Mouse (Mus musculus) liver, embryonic 12.5 days (tissue): ENCODE data around the gene Olfr53. TPM values are rescaled to one million over a fixed set of nuclear protein-coding genes. Genes with fewer than 3 reads are reported as not detected.
"Not testable (repeated sequence)": the region's sequence is repeated elsewhere in the genome, so short reads cannot be mapped to it uniquely, and the experiment has no call there.

Experiments used
- ATAC-seq: fragments of 200-750 bp; cut with Nextera tagmentation; 2 replicates; pipeline ENCODE4 v1.8.0; 2017; ENCODE audit warnings: moderate number of reproducible peaks, mild to moderate bottlenecking, moderate library complexity
- H3K27ac ChIP-seq: fragments of 300-500 bp; sonication (generic); 2 replicates; pipeline ENCODE4 v1.5.1; 2016; ENCODE audit warnings: mild to moderate bottlenecking
- H3K27me3 ChIP-seq: fragments of 300-500 bp; sonication (generic); replicated peaks from 2 replicates; pipeline ENCODE4 v1.6.1; 2016; ENCODE audit warnings: mild to moderate bottlenecking, moderate library complexity
- H3K36me3 ChIP-seq: fragments of 300-500 bp; sonication (generic); 2 replicates; pipeline ENCODE4 v1.6.1; 2016; ENCODE audit warnings: mild to moderate bottlenecking, moderate library complexity
- H3K4me1 ChIP-seq: fragments of 300-500 bp; sonication (generic); 2 replicates; pipeline ENCODE4 v1.6.1; 2016
- H3K4me2 ChIP-seq: fragments of 300-500 bp; sonication (generic); 2 replicates; pipeline ENCODE4 v1.6.1; 2016; ENCODE audit warnings: mild to moderate bottlenecking, moderate library complexity
- H3K4me3 ChIP-seq: fragments of 300-500 bp; sonication (generic); 2 replicates; pipeline ENCODE4 v1.5.1; 2016; ENCODE audit warnings: mild to moderate bottlenecking, moderate library complexity
- H3K9ac ChIP-seq: fragments of 300-500 bp; sonication (generic); 2 replicates; pipeline ENCODE4 v1.6.1; 2016; ENCODE audit warnings: mild to moderate bottlenecking, moderate library complexity
- H3K9me3 ChIP-seq: fragments of 300-500 bp; sonication (generic); replicated peaks from 2 replicates; pipeline ENCODE4 v1.6.1; 2016; ENCODE audit warnings: mild to moderate bottlenecking, moderate library complexity
- WGBS: fragments of 180-500 bp; shearing (Covaris S2); methylation state at CpG from one replicate; pipeline ENCODE4 v1.1.7; 2016; ENCODE audit not compliant: insufficient replicate concordance; 5-methylcytosine and 5-hydroxymethylcytosine counted together
- polyA plus RNA-seq: library from polyadenylated mRNA; unstranded; fragments of >200 nt; fragmentation: Nextera tagmentation; extraction: Ambion mirVana; gene quantifications from 2 replicates; pipeline ENCODE4 v1.2.1, GENCODE M21; 2016

Gene Olfr53
- polyA plus RNA-seq, result not detected in 2 replicates

DNA sequence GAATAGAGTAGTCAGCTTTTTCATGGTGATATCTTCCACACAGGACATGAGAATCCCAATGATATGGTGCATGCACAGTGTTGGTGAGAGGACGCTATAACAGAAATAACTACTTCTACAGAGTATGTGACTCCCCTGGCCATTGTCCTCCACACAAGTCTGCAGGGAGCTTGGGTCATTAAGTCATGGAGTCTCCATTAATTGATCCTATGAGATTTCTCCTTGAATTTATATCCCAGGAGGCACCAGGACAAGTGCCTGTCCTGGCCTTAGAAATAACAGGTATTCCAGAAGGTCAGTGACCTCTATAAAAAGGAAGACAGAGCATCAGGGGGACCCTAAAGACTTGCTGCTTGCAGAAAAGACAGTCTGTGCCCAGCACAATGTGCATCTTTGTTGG is at the start of gene Olfr53:
TSS of gene Olfr53 (plus strand) at position 301 of the 400 bp plus-strand sequence.
- H3K27me3 ChIP-seq, result no peaks in the 10 kb centered on the region
- no peak for ATAC-seq
- no peak within 1 kb of the TSS for H3K4me3 ChIP-seq
- H3K36me3 ChIP-seq, result no peaks in the 10 kb centered on the region
- H3K4me1 ChIP-seq, result no peaks in the 10 kb centered on the region
- H3K4me2 ChIP-seq, result no peak within 1 kb of the TSS
- H3K9me3 ChIP-seq, result no peaks in the 10 kb centered on the region
- no peak within 1 kb of the TSS for H3K9ac ChIP-seq
- WGBS, result 66% methylated on average over 1 of the region's 1 CpGs
- H3K27ac ChIP-seq, result no peak within 1 kb of the TSS

DNA sequence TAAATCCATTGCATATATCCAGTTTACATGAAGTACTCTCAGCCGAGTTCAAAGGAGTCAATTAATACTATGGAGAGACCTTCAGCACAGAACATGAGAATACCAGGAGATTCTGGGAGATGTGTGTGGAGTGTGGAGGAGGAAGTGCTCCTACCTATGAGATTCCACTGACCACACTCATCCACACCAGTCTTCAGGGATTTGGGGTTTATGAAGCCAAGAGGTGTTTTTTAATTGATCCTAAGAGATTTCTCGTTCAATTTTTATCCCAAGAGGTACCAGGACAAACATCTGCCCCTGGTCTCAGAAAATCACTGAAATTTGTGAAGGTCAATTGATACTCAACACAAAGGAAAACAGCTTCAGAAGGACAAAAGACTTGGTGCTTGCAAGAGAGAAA is 45.3 kb upstream of the Olfr53 start, which contains the start of gene Olfr46:
TSS of gene Olfr46 (plus strand) at position 301 of the 400 bp plus-strand sequence.
- not testable (repeated sequence) for H3K9me3 ChIP-seq, H3K4me2 ChIP-seq, H3K4me3 ChIP-seq, H3K27ac ChIP-seq, H3K4me1 ChIP-seq, H3K36me3 ChIP-seq, H3K27me3 ChIP-seq, H3K9ac ChIP-seq, ATAC-seq
- 55% methylated on average over 2 of the region's 2 CpGs for WGBS

DNA sequence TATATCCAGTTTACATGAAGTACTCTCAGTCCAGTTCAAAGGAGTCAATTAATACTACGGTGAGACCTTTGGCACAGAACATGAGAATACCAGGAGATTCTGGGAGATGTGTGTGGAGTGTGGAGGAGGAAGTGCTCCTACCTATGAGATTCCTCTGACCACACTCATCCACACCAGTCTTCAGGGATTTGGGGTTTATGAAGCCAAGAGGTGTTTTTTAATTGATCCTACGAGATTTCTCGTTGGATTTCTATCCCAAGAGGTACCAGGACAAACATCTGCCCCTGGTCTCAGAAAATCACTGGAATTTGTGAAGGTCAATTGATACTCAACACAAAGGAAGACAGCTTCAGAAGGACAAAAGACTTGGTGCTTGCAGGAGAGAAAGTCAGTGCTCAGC is 17.6 kb upstream of the Olfr53 start, which contains the start of gene Olfr61:
TSS of gene Olfr61 (plus strand) at position 301 of the 400 bp plus-strand sequence.
- 64% methylated on average over 3 of the region's 3 CpGs for WGBS
- not testable (repeated sequence) for H3K27ac ChIP-seq, H3K9ac ChIP-seq, H3K4me3 ChIP-seq, H3K27me3 ChIP-seq, H3K9me3 ChIP-seq, H3K4me2 ChIP-seq, H3K36me3 ChIP-seq, ATAC-seq, H3K4me1 ChIP-seq

DNA sequence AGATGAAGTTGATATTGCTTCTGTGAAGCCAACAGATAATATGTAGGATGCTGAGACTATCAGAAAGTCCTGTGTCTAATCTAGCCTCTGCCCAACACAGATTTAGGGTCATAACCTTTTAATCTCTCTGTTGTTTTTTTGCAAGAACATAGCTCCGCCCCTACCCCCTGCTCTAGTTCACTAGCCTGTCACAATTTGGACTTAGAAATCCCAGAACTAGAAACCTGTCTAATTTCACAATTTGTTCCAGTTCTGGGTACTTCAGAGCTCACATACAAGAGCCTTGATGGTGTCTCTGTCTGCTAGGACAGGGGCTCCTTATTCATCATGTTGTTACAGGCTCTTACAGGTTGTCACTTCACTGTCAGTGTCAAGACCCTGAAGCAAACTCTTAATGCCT is 15.7 kb upstream of the Olfr53 start:
- no peaks in the 10 kb centered on the region for H3K4me1 ChIP-seq
- no peaks in the 10 kb centered on the region for H3K27me3 ChIP-seq
- H3K9ac ChIP-seq, result no peak overlapping the region
- H3K27ac ChIP-seq, result no peak overlapping the region
- no peak overlapping the region for H3K4me2 ChIP-seq
- H3K9me3 ChIP-seq, result no peaks in the 10 kb centered on the region
- no peak for ATAC-seq
- WGBS, result 47% methylated on average over 1 of the region's 1 CpGs
- no peak overlapping the region for H3K4me3 ChIP-seq
- no peaks in the 10 kb centered on the region for H3K36me3 ChIP-seq

DNA sequence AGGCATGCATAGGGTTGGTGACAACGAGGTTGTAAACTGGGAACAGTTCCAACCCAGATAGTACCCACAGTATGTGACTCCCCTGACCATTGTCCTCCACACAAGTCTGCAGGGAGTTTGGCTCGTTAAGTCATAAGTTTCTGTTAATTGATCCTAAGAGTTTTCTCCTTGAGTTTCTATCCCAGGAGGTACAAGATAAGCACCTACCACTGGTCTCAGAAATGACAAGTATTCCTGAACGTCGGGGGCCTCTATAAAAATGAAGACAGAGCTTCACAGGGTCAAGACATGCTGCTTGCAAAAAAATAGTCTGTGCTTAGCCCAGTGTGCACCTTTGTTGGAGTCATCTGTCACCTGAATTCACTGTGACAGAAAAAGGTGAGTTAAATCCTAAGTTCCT is 13.4 kb downstream of the Olfr53 start, which contains the start of gene Olfr539:
TSS of gene Olfr539 (plus strand) at position 301 of the 400 bp plus-strand sequence.
- H3K4me3 ChIP-seq, result no peak within 1 kb of the TSS
- no peaks in the 10 kb centered on the region for H3K9me3 ChIP-seq
- no peaks in the 10 kb centered on the region for H3K27me3 ChIP-seq
- ATAC-seq, result no peak
- 51% methylated on average over 4 of the region's 4 CpGs for WGBS
- H3K9ac ChIP-seq, result no peak within 1 kb of the TSS
- no peak within 1 kb of the TSS for H3K27ac ChIP-seq
- no peak within 1 kb of the TSS for H3K4me2 ChIP-seq
- no peaks in the 10 kb centered on the region for H3K4me1 ChIP-seq
- H3K36me3 ChIP-seq, result no peaks in the 10 kb centered on the region

DNA sequence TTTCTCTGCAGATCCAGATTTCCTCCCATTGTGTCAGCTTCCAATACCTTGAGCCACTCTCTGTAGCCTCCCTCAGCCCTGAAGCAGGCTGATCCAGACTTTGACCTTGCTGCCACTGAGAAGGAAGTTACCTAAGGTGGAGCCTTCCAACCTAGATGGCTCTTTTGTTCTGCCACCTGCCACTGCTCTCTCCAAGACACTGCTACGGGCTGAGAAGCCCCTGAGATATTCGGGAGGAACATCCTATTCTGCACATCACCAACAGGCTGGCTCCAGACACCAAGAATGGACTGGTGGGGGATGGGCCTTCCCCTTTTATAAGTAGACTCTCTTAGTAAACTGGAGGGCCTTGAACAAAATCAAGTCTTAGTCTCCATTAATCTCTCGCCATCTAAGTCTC is 24.4 kb downstream of the Olfr53 start:
- WGBS, result 60% methylated on average over 3 of the region's 3 CpGs
- not testable (repeated sequence) for H3K36me3 ChIP-seq, H3K4me2 ChIP-seq, H3K27ac ChIP-seq, H3K4me1 ChIP-seq, H3K4me3 ChIP-seq, H3K9me3 ChIP-seq, H3K9ac ChIP-seq, H3K27me3 ChIP-seq, ATAC-seq

DNA sequence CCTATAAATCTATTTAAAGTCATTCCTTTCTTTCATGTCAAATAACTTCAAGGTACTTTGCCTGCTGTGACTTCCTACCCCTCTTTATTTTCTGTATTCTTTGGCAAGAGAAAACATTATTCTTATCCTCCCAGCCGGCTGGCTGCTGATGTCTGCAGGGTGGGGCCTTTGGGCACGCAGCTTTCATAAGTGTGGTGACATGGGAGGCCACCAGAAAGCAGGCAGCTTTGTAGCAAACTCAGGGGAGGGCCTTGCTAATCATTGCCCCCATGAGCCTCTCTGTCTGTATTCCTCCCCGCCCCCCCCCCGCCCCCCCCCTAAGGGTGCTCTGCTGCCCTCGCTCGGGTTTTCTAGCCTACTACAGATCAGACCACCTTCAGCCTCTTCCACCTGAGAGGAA is 29.6 kb downstream of the Olfr53 start:
- no peaks in the 10 kb centered on the region; the same call in 1 of the 2 replicates for H3K9me3 ChIP-seq
- H3K9ac ChIP-seq, result no peak overlapping the region
- H3K4me1 ChIP-seq, result no peaks in the 10 kb centered on the region
- no peaks in the 10 kb centered on the region for H3K36me3 ChIP-seq
- no peak overlapping the region for H3K4me2 ChIP-seq
- H3K27me3 ChIP-seq, result no peaks in the 10 kb centered on the region
- H3K27ac ChIP-seq, result no peak overlapping the region
- no peak for ATAC-seq
- 6% methylated on average over 6 of the region's 6 CpGs for WGBS
- H3K4me3 ChIP-seq, result no peak overlapping the region

DNA sequence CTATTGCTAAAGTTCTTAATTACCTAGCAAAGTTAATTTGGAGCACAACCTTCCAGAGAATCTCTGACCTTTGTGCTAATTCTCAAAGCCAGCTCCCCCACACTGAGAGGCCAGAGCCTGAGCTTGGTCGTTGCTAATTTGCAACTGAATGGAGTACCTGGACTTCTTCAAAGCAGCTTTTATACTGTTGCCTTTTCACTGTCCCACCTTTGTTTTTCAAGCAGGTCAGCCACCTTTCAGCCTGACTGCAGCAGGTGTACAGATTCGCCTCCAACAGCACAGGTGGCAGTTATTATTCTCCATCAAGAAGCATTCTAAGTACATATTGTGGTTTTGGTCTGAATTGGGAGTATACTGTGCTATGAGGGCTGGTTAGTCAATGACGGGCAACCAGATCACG is 33.3 kb downstream of the Olfr53 start:
- H3K9ac ChIP-seq, H3K9me3 ChIP-seq, H3K27ac ChIP-seq, H3K4me2 ChIP-seq, ATAC-seq, H3K36me3 ChIP-seq, H3K4me3 ChIP-seq, H3K4me1 ChIP-seq, H3K27me3 ChIP-seq: not testable (repeated sequence)
- WGBS, result 49% methylated on average over 4 of the region's 4 CpGs

DNA sequence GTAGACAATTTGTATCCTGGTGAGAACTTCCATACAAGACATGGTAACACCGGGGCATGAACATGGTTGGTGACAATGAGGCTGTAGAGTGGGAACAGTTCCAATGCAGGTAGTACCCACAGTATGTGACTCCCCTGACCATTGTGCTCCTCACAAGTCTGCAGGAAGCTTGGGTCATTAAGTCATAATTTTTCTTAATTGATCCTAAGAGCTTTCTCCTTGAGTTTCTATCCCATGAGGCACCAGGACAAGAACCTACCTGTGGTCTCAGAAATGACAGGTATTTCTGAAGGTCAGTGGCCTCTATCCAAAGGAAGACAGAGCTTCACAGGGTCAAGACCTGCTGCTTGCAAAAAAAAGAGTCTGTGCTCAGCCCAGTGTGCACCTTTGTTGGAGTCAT is 35.4 kb downstream of the Olfr53 start, which contains the start of gene Olfr45:
TSS of gene Olfr45 (plus strand) at position 301 of the 400 bp plus-strand sequence.
- 64% methylated on average over 1 of the region's 1 CpGs for WGBS
- ATAC-seq, result no peak
- no peak within 1 kb of the TSS for H3K4me2 ChIP-seq

DNA sequence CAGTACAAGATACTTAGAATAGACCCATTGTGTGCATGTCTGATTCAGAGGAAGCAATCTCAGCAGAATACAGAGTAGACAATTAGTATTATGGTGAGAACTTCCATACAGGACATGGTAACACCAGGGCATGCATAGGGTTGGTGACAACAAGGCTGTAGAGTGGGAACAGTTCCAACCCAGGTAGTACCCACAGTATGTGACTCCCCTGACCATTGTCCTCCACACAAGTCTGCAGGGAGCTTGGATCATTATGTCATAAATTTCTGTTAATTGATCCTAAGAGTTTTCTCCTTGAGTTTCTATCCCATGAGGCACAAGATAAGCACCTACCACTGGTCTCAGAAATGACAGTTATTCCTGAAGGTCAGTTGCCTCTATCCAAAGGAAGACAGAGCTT is 50.7 kb downstream of the Olfr53 start, which contains the start of gene Olfr541:
TSS of gene Olfr541 (plus strand) at position 301 of the 400 bp plus-strand sequence.
- no peak for ATAC-seq
- no peaks in the 10 kb centered on the region for H3K27me3 ChIP-seq
- no peaks in the 10 kb centered on the region for H3K4me1 ChIP-seq
- H3K36me3 ChIP-seq, result no peaks in the 10 kb centered on the region
- no peaks in the 10 kb centered on the region for H3K9me3 ChIP-seq
- no peak within 1 kb of the TSS for H3K4me2 ChIP-seq
- H3K9ac ChIP-seq, result no peak within 1 kb of the TSS
- no peak within 1 kb of the TSS for H3K4me3 ChIP-seq
- no peak within 1 kb of the TSS for H3K27ac ChIP-seq

More for the DNA sequence above, 35.4 kb downstream of the Olfr53 start, which contains the start of gene Olfr45:
- Histone ChIP-seq H3K9ac (no peak within 1 kb of the TSS), H3K36me3 (no peaks in the 10 kb centered on the region), H3K27me3 (no peaks in the 10 kb centered on the region), H3K27ac (no peak within 1 kb of the TSS), H3K9me3 (no peaks in the 10 kb centered on the region; the same call in 1 of the 2 replicates), H3K4me1 (no peaks in the 10 kb centered on the region), H3K4me3 (no peak within 1 kb of the TSS)

Other genes with a start within 250 kb of the Olfr53 start
- gene Olfr531, start 243.5 kb upstream of the Olfr53 start, polyA plus RNA-seq, result not detected in 2 replicates
- not detected in 2 replicates for gene Olfr532, start 224.8 kb upstream of the Olfr53 start, polyA plus RNA-seq
- not detected in 2 replicates for gene Olfr533, start 183.1 kb upstream of the Olfr53 start, polyA plus RNA-seq
- not detected in 2 replicates for gene Olfr535, start 162.2 kb upstream of the Olfr53 start, polyA plus RNA-seq
- gene Olfr536, start 139.1 kb upstream of the Olfr53 start, polyA plus RNA-seq, result not detected in 2 replicates
- gene Olfr538, start 78.6 kb upstream of the Olfr53 start, polyA plus RNA-seq, result not detected in 2 replicates
- gene Olfr46, start 45.2 kb upstream of the Olfr53 start, polyA plus RNA-seq, result not detected in 2 replicates
- gene Olfr61, start 17.5 kb upstream of the Olfr53 start, polyA plus RNA-seq, result not detected in 2 replicates
- not detected in 2 replicates for gene Olfr539, start 13.5 kb downstream of the Olfr53 start, polyA plus RNA-seq
- gene Olfr45, start 35.5 kb downstream of the Olfr53 start, polyA plus RNA-seq, result not detected in 2 replicates
- not detected in 2 replicates for gene Olfr541, start 50.8 kb downstream of the Olfr53 start, polyA plus RNA-seq
- gene Cyp2e1, start 117.3 kb downstream of the Olfr53 start, polyA plus RNA-seq, result not detected in 2 replicates
- gene Syce1, start 141.4 kb downstream of the Olfr53 start, polyA plus RNA-seq, result 0.15 TPM in 1 of 2 replicates, not detected in the other
- 0.43 and 0.51 TPM in 2 replicates for gene Zfp941, start 175.7 kb downstream of the Olfr53 start, polyA plus RNA-seq
- 4.5 and 4.6 TPM in 2 replicates for gene Urah, start 188.6 kb downstream of the Olfr53 start, polyA plus RNA-seq
- gene Scgb1c1, start 199.1 kb downstream of the Olfr53 start, polyA plus RNA-seq, result not detected in 2 replicates
- gene Odf3, start 201.4 kb downstream of the Olfr53 start, polyA plus RNA-seq, result 0.07 TPM in 1 of 2 replicates, not detected in the other
- gene Gm45785, start 209.9 kb downstream of the Olfr53 start, polyA plus RNA-seq, result not detected in 2 replicates
- 30.7 and 33.8 TPM in 2 replicates for gene Ric8a, start 210.5 kb downstream of the Olfr53 start, polyA plus RNA-seq
- 17.4 and 18.0 TPM in 2 replicates for gene Bet1l, start 211.1 kb downstream of the Olfr53 start, polyA plus RNA-seq
- 204 and 213 TPM in 2 replicates for gene Psmd13, start 235.5 kb downstream of the Olfr53 start, polyA plus RNA-seq
- 16.0 and 18.1 TPM in 2 replicates for gene Sirt3, start 235.9 kb downstream of the Olfr53 start, polyA plus RNA-seq